Mouse (Mus musculus) brain, embryonic 14.5 days (tissue): ENCODE measurements at regions not wholly inside any gene's neighbourhood (a gene's known extent, or its start where the extent isn't known, plus 50 kb on each side); places are given as distances from the start of the nearest gene placed in this dataset.

Experiments used
- DNase-seq: peaks from one replicate; pipeline ENCODE4 v3.0.0-alpha.2; 2011; ENCODE audit warnings: low read depth
- CTCF ChIP-seq: fragments of 200-500 bp; IDR thresholded peaks from 2 replicates; pipeline ENCODE4 v1.5.1; 2012; ENCODE audit warnings: inconsistent platforms, mild to moderate bottlenecking, moderate library complexity, borderline replicate concordance; ENCODE audit not compliant: insufficient read depth, insufficient read length; ENCODE audit errors: extremely low read depth
- POLR2A ChIP-seq: fragments of 200-500 bp; IDR thresholded peaks from 2 replicates; pipeline ENCODE4 v1.6.1; 2012; ENCODE audit warnings: mild to moderate bottlenecking, inconsistent platforms, borderline replicate concordance; ENCODE audit not compliant: poor library complexity, insufficient read depth, insufficient read length, severe bottlenecking; ENCODE audit errors: extremely low read depth

DNA sequence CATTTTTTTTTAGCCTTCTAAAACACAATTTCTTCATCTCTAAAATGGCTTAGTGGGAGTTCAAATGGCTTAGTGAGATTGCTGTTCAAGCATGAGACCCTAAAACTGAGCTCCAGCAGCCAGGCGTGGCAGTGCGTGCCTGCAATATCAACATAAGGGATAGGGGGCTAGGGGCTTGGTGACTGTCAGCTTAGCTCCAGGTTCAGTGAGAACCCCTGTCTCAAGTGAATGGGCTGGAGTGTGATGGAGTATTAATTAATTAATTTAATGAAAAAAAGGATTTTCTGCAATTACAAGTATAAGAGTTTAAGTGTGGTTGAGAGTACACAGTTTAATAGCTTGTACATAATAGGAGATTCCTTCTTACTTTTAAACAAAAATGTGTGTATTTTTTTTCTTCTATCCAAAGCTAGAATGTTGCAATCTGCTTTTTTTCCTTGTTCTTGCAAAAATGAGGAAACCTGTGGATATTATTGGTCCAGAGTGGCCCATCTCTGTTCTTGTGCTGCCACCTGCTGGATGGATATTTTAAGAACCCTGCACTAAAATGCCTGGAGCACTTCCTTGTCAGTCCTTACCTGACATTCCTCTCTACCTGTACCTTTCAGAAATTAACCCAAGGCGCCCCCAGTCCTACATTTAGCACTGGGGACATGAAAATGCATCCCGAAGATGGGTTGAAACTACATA is 54.0 kb upstream of the Usp47 start:
- peak; percentile 87 for DNase-seq
- peak; percentile 70; the same call in 1 of the 2 replicates for TF ChIP-seq CTCF
- TF ChIP-seq POLR2A: no peak

DNA sequence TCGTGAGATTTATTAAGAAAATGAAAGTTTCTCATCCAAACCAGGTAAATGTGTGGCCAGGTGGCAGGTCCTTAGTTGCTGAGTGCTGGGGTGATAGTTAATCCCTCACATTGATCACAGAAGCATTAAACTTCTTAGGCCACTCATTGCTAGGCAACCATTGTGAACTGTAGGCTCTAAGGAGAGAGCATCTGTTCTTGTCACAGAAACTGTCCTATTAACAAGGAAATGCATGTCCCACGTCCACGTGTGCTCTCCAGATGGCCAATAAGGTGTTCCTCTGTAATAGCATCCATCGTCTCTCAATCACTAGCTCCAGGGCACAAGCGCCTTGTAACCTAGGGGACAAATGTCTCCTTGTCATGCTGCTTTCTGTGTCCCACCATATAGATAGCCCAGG is 55.0 kb upstream of the Usp47 start:
- DNase-seq: no peak
- TF ChIP-seq POLR2A (no peak), CTCF (no peak)

DNA sequence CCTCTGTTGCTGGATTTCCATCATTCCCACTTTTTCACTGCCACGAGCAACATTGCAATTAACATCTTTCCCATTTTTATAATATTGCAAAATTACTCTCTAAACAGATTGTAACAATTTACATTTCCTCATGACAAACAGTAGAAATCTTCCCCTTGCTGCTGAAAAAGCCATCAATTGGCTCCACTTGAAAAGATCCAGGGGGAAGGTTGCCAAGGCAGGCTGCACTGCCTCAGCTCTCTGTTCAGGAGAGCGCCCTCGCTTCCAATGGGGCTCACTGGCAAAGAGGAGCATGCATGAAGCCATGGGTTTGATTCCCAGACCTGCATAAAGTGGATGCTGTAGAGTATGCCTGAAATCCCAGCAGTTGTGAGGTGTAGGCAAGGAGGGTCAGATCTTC is 56.6 kb upstream of the Usp47 start:
- TF ChIP-seq CTCF (no peak), POLR2A (no peak)
- peak; percentile 42 for DNase-seq

DNA sequence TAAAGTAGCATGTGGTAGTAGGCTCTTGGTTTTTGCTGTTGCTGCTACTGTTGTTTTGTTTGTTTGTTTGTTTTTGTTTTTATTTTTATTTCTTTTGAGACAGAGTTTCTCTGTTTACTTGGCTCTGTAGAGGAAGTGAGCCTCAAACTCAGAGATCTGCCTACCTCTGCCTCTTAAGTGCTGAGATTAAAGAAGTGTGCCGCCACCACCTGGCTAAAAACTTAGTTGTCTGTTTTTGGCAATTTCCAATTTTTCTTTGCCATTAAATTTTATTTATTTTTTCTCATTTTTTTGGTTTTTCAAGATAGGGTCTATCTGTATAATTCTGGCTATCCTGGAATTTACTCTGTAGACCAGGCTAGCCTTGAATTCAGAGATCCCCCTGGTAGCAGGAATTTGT is 59.3 kb upstream of the Usp47 start:
- DNase-seq: peak; percentile 38
- TF ChIP-seq POLR2A (no peak), CTCF (no peak)

DNA sequence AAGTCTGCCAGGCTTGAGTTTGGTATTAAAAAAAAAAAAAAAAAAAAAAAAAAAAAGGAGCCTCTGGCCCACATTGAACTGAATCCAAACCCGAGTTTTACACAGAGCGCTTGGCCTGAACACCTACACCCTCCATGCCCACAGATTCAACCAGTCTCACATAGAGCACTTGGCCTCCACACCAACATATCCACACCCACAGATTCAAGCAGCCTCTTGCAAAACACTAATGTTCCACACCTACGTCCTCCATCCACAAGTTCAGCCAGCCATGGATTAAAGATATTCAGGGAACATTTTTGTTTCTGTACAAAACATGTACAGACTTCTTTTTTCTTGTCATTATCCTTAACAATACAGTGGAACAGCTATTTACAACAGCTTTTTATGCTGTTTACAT is 63.3 kb upstream of the Usp47 start:
- TF ChIP-seq CTCF (no peak), POLR2A (no peak)
- DNase-seq: no peak

DNA sequence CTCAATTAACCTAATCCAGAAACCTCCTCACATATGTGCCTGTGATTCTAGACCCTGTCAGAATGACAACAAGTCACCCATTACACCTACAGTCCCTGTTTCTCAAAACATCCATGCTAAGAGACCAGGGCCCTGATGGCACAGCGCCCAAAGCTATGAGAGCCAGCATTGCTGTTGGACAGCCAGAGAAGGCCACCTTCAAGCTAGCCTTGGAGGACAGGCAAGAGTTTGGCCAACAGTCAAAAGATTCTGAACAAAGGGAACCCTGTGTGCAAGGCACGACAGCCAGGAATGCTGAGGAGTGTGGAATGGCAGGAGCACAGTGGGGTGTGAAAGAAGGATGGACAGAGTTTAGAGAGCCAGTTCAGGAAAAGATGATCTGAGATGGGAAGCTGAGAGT is 66.6 kb upstream of the Usp47 start:
- TF ChIP-seq CTCF (no peak), POLR2A (no peak)
- no peak for DNase-seq

DNA sequence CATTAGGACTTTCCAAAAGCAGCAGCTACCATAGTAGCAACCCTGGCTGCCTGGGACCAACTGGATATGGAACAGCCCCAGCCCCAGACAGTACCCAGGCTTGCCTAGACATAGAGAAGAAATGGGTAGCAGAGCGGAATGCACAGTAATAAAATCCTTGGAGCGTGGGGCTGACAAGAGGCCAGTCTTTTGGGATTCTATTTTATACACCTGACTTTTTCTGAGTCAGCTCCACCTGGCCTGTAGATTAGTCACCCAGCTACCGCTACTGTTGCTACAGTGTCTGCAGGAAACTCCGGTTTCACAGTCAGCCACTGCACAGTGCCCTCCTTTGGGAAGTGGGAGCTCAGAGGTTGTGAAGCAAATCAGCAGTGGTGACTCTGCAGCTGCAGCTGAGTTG is 83.7 kb upstream of the Usp47 start:
- no peak for TF ChIP-seq CTCF
- no peak for TF ChIP-seq POLR2A
- no peak for DNase-seq

DNA sequence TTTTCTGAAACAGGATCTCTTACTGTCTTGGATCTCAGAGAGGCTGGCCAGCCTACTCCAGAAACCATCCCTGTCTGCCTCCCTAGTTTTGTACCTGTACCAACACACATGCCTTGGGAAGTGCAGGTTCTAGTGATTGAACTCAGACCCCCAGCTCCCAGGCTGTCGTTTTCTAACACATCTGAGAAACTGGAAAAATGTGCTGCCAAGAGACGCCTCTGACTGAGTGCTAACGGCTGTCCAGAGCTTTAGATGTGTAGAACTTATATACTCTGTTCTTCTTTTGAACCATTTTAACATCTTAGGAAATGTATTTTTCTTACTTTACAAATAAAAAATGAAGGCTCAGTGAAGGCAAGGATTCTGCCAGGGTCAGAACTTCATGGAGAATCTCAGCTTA is 85.8 kb upstream of the Usp47 start:
- no peak for DNase-seq
- TF ChIP-seq POLR2A: no peak
- no peak for TF ChIP-seq CTCF

DNA sequence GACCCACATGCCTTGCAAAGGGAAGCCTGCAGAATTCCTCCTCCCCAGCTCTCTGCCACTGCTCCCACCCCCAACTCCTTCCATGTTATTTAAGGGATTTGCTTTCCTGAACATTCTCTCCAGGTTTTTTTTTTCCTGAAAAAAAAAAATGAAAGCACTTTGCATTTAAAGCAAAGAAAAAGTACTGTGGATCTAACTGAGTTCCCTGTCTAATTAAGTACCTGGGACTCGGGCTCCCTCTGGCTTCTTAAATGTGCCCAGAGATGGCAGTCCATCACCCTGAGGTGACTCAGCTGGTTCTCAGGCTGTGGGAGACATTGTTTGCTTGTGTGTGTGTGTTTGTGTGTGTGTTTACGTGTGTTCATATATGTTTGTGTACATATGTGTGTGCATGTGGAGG is 86.2 kb upstream of the Usp47 start:
- TF ChIP-seq CTCF (no peak), POLR2A (no peak)
- no peak for DNase-seq

DNA sequence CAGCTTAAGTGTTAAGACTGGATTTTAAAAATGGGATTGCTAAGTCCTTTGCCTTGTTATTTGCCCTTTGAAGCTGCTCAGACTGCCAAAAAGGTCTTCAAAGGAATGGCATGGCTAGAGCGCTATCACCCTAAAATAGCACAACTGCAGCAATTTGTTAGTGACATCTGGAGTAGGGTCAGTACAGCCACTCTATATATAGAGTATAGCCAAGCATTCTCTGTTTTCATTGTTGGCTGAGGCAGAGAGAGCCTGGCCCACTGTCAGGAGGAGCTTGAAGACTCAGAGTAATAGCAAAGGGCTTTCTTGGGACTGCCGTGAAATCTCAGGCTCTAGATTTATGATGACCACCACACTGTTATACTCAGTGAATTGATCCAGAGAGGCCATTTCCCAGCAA is 90.6 kb upstream of the Usp47 start:
- TF ChIP-seq CTCF: no peak
- no peak for TF ChIP-seq POLR2A
- no peak for DNase-seq

DNA sequence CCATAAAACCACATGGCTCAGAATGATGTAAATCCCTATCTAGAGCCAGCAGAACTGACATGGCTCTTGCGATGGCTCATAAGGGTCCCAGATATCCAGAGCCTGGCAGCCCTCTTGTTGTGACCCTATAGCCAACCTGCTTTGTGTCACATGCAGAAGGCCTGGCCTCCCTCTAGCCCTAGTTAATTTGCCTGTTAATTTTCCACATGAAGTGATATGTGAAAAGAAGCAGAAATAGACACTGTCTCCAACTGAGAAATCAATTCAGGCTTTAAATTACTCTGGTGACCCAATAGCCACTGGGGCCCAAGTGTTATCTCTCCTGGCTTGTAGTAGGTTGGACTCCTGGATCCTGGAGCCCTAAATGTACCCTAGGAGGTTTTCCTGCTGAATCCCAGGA is 103.3 kb upstream of the Usp47 start:
- no peak for DNase-seq
- TF ChIP-seq POLR2A: no peak

DNA sequence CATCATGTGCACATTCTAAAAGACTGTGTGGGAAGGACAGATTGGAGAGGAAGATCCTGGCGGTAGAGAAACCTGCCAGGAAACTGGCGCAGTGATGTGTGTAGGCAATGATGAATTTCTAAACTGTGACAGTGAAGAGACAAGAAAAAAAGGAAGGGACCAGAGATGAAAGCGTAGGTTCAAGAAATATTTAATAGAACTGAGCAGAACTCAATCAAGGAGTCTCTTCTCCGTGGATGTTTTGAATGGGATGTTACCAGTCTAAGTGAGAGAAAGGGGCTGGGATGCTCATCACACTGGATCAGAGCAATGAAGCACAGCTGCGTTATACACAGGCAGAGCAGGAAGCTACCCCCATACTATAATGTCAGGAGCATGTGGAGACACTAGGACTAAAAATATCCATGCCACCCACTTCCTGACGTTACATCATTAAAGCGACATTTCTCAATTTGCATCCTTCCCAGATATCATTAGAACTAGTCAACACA is 119.5 kb upstream of the Usp47 start:
- no peak for TF ChIP-seq POLR2A
- no peak for DNase-seq
